Mouse (Mus musculus) central nervous system, embryonic 18 days (tissue): Measurements from ENCODE around the gene Disc1. TPM values are rescaled to one million over a fixed set of nuclear protein-coding genes. Genes with fewer than 3 reads are reported as not detected.

Source experiments
- polyA plus RNA-seq: library from polyadenylated mRNA; depleted of rRNA; stranded (reverse); fragments of >200 nt; gene quantifications from 2 replicates; pipeline ENCODE4 v1.2.3, GENCODE M21; 2012; rRNA removed

Disc1 gene
- 1.8 and 1.9 TPM in 2 replicates for polyA plus RNA-seq

DNA sequence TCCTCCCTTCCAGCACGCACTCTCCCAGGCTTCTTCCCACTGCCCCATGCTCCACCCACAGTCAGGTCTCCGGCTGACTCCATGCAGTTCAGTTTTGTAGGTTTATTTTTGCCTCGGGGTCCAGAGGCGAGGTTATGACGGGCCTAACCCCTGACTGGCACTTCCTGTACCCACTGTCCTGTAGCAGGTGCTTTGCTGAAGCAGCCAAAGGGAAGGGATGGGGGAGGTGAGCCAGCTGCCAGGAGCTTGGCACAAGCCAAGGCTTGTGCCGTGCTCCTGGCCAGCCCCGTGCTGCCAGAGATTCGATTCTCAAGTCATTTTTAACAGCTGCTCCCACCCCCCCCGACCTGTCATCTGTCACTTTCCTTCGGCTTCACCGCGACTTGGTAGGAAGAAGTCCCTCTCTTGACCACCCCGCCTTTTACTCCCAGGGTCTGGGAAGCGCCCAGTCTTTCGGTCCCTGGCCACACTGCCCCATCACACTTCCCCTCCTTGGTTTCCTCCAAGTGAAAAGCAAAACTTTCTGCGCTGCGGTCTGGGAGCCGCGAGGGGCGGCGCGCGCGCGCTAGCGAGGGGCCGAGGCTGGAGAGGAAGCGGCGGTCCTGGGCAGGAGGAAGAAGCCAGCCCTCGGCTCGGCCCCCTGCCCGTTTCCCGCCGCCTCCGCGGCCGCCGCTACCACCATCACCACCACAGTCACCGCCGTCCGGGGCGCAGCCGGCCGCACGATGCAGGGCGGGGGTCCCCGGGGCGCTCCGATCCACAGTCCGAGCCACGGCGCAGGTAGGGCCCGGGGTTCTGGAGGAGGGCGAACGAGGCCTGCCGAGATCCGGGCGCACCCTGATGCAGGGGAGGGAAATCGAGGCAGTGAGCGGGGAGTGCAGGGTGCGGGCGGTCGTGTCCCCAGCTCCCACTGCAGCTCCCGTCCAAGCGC lies at the start of gene Disc1:
Gene Disc1 (plus strand): TSS at position 691 of the 931 bp plus-strand sequence.

DNA sequence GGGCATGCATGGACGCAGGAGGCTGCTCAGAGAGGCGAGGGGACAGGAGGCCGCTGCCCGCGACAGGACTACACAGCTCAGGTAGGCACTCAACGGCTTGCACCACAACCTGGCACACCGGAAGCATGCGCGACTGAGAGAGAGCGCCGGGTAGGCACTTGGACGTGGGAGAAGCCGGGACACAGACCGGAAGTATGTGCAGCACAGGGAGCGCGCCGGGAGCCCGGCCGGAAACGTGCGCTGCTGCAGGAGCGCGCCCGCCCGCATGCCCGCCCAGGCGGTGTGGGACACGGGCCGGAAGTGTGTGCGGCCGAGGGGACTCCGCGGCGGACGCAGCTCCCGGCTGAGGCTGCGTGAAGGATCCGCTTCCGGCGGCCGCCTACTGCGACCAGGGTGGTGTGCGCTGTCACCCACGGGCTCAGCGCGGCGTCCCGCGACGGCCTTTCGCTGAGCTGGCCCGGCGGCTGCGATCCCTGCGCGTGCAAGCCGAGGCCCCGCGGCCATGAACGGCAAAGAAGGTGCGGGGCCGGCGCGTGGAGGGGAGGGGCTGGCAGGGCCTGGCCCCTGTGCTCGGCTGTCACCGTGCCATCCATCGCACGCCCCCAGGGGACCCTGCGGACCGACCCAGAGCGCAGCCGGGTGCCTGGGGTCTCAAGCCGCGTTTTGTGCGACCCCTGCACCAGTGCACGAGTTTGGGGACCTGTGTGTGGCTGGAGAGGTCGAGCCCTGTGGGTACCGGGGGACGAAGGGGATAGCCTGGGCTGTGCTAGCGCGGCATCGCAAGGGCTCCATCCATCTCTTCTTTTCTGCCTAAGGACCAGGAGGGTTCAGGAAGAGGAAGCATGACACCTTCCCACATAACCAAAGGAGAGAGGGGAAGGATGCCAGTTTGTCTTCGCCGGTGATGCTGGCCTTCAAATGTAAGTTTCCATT lies 41.0 kb upstream of the Disc1 start, which contains the start of gene Tsnax:
Gene Tsnax (plus strand): TSS at position 303 of the 933 bp plus-strand sequence.

Other genes with a start within 250 kb of the Disc1 start
- 78.5 and 83.7 TPM in 2 replicates for gene Gnpat, start 191.2 kb upstream of the Disc1 start, polyA plus RNA-seq
- 19.9 and 20.9 TPM in 2 replicates for gene 2810004N23Rik, start 191.1 kb upstream of the Disc1 start, polyA plus RNA-seq
- 15.1 and 15.3 TPM in 2 replicates for gene Exoc8, start 156.5 kb upstream of the Disc1 start, polyA plus RNA-seq
- 18.0 and 19.5 TPM in 2 replicates for gene Sprtn, start 156.3 kb upstream of the Disc1 start, polyA plus RNA-seq
- gene Egln1, start 104.9 kb upstream of the Disc1 start, polyA plus RNA-seq: 56.6 and 56.8 TPM in 2 replicates
- gene Tsnax, start 41.2 kb upstream of the Disc1 start, polyA plus RNA-seq: 154 and 181 TPM in 2 replicates